Mouse (Mus musculus) megakaryocyte, embryonic 14.5 days (primary cell): ENCODE measurements around the gene Setd6. TPM values are rescaled to one million over a fixed set of nuclear protein-coding genes. Genes with fewer than 3 reads are reported as not detected.

Experiments
- H3K27me3 ChIP-seq: replicated peaks from 2 replicates; pipeline ENCODE3; 2012; ENCODE audit warnings: inconsistent platforms
- H3K36me3 ChIP-seq: replicated peaks from 2 replicates; pipeline ENCODE3; 2012; ENCODE audit warnings: low read length, inconsistent platforms, mixed read lengths
- H3K4me1 ChIP-seq: 2 replicates; pipeline ENCODE4 v1.6.1; 2012; ENCODE audit warnings: inconsistent platforms
- H3K4me3 ChIP-seq: replicated peaks from 2 replicates; pipeline ENCODE3; 2012; ENCODE audit warnings: moderate library complexity, mild to moderate bottlenecking, inconsistent platforms
- H3K9me3 ChIP-seq: 2 replicates; pipeline ENCODE4 v1.6.1; 2012; ENCODE audit warnings: inconsistent platforms
- FLI1 ChIP-seq: IDR thresholded peaks from 2 replicates; pipeline ENCODE4 v1.6.1; 2012; ENCODE audit warnings: low read length, inconsistent platforms, mixed read lengths
- GATA1 ChIP-seq: IDR thresholded peaks from 3 replicates; pipeline ENCODE4 v1.6.1; 2012; ENCODE audit warnings: mixed read lengths, low read length, inconsistent platforms, borderline replicate concordance
- polyA plus RNA-seq: library from polyadenylated mRNA; stranded (reverse); fragments of >175 nt; gene quantifications from 2 replicates; pipeline ENCODE4 v1.2.3, GENCODE M21; 2012; ENCODE audit warnings: low replicate concordance; ENCODE audit not compliant: insufficient read depth

The Setd6 gene
- polyA plus RNA-seq = 2.0 and 3.7 TPM in 2 replicates

DNA sequence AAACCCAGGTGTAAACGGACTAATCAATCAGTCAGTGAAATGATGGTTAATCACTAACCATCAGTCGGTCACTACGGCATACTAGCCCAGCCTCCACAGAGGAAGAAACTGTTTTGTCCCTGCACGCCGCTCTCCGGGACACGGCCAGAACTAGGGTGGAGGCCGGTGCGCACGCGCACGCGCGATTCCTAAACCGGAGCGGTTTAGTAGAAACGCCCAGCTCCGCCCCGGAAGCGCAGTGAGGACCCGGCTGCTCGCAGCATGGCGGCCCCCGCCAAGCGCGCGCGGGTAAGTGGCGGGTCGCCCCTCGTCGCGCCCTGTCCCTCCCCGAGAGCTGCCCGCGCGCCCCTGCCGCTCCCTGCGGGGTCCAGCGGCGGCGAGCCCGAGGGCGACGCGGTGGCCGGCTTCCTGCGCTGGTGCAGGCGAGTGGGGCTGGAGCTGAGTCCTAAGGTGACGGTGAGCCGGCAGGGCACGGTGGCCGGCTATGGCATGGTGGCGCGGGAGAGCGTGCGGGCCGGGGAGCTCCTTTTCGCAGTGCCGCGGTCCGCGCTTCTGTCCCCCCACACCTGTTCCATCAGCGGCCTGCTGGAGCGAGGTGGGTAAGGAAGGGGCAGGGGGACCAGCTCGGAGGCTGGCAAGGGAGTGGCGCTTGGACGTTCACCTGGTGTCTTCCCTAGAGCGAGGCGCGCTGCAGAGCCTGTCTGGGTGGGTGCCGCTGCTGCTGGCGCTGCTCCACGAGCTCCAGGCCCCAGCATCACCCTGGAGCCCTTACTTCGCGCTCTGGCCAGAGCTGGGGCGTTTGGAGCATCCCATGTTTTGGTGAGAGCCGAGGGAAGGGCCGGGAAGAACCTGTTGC, at the start of gene Setd6:
TSS of gene Setd6 (plus strand) at position 206 of the 856 bp plus-strand sequence.
- H3K4me3 ChIP-seq = peak within 1 kb of the TSS; percentile 97
- H3K27me3 ChIP-seq = no peaks in the 10 kb centered on the region
- peaks cover 64% of the 10 kb centered on the region for H3K4me1 ChIP-seq
- TF ChIP-seq GATA1 (no peak), FLI1 (no peak)
- H3K9me3 ChIP-seq = no peaks in the 10 kb centered on the region
- peaks cover 64% of the 10 kb centered on the region for H3K36me3 ChIP-seq

DNA sequence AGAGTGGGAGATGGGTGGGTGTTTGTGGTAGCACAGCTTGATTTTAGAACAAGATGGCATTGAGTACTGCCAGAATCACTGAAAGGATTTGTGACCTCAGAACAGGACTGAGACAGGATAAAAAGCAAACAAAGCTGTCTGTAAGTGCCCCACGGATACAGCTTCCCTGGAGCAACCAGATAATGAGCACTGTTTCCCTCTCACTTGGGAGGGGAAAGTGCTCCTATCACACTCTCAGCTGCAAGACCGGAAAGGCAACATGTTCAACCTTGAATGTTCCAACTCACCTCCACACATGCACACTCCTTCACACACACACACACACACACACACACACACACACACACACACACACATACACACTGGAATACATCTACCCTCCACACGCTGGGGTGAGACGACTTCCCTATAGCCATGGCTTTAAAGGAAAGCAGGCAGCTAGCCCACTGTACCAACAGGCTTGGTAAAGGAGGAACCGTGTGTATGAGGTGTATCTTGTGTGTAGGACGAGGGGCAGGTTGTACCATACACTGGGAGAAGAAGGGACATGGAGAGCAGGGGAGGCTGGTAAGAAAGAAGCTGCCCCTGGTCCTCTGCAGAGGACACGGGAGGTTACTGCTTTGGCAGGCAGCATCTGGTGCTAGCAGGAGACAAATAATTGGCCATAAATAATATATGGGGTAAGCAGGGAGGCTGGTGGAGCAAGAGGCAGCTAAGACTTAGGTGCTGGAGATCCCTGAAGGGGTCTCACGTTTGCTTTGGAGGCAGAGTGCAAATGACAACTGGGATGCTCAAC, 47.3 kb upstream of the Setd6 start:
- H3K4me1 ChIP-seq = peaks cover 6% of the 10 kb centered on the region
- TF ChIP-seq FLI1 (no peak), GATA1 (no peak)
- peaks cover 57% of the 10 kb centered on the region for H3K27me3 ChIP-seq
- peaks cover 7% of the 10 kb centered on the region for H3K9me3 ChIP-seq
- no peak overlapping the region for H3K4me3 ChIP-seq
- H3K36me3 ChIP-seq = no peaks in the 10 kb centered on the region

DNA sequence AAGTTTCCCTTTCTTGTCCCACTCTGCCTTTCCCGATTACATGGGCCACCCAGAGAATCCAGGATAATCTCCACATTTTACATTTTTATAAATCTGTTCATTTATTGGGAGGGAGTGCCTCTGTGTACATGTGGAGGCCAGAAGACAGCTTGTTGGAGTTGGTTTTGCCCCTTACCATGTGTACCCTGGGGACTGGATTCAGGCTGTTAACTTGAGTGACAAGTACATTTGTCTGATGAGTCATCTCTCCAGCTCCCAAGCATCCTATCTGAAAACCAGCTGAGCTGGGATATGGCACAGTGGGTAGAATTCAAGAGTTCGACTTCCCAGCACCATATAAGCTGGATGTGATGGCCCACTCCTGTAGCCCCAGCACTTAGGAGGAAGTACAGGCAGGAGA, 45.7 kb upstream of the Setd6 start:
- Histone ChIP-seq H3K27me3 (peaks cover 66% of the 10 kb centered on the region), H3K4me1 (peaks cover 4% of the 10 kb centered on the region; the same call in 1 of the 2 replicates), H3K36me3 (no peaks in the 10 kb centered on the region), H3K4me3 (no peak overlapping the region), H3K9me3 (peaks cover 7% of the 10 kb centered on the region)
- TF ChIP-seq FLI1 (no peak), GATA1 (no peak)

DNA sequence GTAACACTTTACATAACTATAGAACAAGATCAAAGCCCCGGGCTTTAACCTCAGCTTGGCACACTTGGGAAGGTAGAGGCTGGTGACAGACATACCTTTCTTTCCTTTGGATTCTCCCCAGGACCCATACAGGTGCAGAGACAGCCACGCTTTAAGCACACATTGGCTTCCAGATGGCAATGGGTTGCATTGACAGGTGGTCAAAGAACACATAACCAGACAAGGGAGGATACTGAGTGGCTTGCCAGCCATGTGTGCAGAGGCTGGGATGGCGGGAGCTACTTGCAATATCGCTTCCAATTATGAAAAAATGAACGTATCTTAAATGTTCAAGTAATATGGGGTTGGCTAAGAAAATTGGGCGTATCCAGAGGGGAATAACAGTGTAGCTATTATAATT, 43.8 kb upstream of the Setd6 start:
- no peak overlapping the region for H3K4me3 ChIP-seq
- peaks cover 4% of the 10 kb centered on the region; the same call in 1 of the 2 replicates for H3K4me1 ChIP-seq
- H3K27me3 ChIP-seq = peaks cover 81% of the 10 kb centered on the region
- no peak for TF ChIP-seq FLI1
- no peak for TF ChIP-seq GATA1
- H3K36me3 ChIP-seq = no peaks in the 10 kb centered on the region
- H3K9me3 ChIP-seq = peaks cover 2% of the 10 kb centered on the region; the same call in 1 of the 2 replicates

DNA sequence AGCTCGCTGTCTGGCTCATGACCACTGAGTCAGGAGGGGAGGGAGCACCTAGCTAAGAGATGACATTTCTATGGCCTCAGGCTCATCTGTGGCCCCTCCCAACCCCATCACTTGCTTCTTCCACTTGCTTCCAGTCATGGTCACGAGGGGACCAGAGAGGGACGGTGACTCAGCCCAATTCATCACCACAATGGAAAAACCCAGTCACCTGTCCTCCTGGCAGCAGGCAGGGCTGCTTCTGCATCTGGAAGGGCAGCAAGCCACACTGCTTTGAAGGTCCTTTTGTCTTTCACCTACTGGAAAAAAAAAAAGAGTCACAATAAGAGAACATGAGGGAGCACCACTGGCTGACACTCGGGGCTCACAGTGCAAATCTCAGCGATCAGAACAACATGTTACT, 42.9 kb upstream of the Setd6 start:
- Histone ChIP-seq H3K4me3 (no peak overlapping the region), H3K36me3 (no peaks in the 10 kb centered on the region), H3K9me3 (no peaks in the 10 kb centered on the region), H3K4me1 (peaks cover 10% of the 10 kb centered on the region), H3K27me3 (peaks cover 86% of the 10 kb centered on the region)
- no peak for TF ChIP-seq GATA1
- TF ChIP-seq FLI1 = no peak

DNA sequence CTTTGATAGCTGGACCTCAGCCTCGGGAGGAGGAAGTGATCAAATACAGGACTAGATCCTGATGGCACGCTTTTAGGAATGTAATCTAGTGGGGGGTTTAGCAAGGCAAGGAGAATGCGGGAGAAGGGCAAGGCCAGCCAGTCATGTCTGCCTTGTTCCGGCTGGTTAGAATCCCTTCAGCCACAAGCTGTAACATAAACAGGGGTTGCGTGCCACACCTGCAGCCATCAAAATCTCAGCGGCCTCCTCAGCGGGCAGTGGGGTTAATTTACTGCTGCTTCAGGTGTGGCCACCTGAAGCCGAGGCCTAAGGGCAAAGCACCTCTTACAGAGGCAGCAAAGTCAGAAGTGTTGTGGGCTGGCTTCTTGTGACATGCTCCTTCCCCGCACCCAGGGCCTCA, 39.0 kb upstream of the Setd6 start, which contains the start of gene Ndrg4:
TSS of gene Ndrg4 (plus strand) at position 350 of the 400 bp plus-strand sequence.
- peak within 1 kb of the TSS; percentile 86 for H3K4me3 ChIP-seq
- peaks cover 13% of the 10 kb centered on the region for H3K4me1 ChIP-seq
- H3K9me3 ChIP-seq = no peaks in the 10 kb centered on the region
- H3K36me3 ChIP-seq = no peaks in the 10 kb centered on the region
- H3K27me3 ChIP-seq = peaks cover 97% of the 10 kb centered on the region
- TF ChIP-seq FLI1 (no peak), GATA1 (no peak)

DNA sequence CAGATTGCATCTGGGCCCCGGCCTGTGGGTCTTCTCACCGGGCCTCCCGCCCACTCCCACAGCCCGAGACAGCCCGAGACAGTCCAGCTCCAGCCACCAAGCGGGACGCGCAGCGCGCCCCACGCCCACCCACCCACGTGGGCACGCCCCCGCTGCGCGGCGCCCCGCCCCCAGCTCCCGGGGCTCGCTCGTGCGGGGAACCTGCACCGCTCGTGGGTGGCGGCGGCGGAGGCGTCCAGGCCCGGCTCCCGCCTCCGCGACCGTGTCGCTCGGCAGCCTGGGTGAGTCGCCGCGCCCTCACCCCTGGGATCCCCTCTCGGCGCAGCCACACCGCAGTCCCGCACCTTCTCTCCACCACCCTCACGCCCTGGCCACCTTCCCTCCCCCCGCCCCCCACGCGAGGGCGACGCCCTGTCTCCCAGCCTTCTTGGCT, 38.1 kb upstream of the Setd6 start:
- peaks cover 13% of the 10 kb centered on the region for H3K4me1 ChIP-seq
- peaks cover 97% of the 10 kb centered on the region for H3K27me3 ChIP-seq
- H3K9me3 ChIP-seq = no peaks in the 10 kb centered on the region
- H3K36me3 ChIP-seq = no peaks in the 10 kb centered on the region
- TF ChIP-seq GATA1 (no peak), FLI1 (no peak)
- peak overlapping the region; percentile 86 for H3K4me3 ChIP-seq

DNA sequence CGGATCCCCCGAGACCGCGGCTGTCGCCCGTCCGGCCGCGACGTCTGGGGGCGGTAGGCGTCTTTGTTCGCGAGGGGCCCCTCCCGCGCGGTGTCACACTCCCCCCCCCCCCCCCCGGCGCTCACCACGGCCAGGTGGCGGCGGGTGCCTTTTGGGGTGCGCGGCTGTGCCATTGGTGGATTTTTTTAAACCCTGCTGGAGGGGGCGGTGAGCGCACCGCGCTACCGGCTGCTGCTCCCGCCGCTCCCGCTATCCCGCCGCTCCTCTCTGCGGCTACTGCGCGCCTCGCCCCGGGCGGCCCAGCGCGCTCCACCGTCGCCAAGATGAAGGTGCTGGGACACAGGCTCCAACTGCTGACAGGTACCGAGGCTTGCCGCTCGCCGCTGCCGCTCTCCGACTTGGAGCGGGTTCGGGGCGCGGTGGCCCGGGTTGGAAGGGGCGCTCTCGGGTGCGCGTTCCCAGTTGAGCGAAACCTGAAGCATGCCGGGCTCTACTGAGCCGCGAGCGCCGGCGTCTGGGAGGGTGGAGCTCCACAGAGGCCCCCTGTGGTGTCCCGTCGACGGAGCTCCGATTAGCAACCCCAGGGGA, 37.6 kb upstream of the Setd6 start:
- Histone ChIP-seq H3K36me3 (no peaks in the 10 kb centered on the region), H3K27me3 (peaks cover 97% of the 10 kb centered on the region), H3K4me1 (peaks cover 13% of the 10 kb centered on the region), H3K4me3 (peak overlapping the region; percentile 86), H3K9me3 (no peaks in the 10 kb centered on the region)
- TF ChIP-seq FLI1 (no peak), GATA1 (no peak)

DNA sequence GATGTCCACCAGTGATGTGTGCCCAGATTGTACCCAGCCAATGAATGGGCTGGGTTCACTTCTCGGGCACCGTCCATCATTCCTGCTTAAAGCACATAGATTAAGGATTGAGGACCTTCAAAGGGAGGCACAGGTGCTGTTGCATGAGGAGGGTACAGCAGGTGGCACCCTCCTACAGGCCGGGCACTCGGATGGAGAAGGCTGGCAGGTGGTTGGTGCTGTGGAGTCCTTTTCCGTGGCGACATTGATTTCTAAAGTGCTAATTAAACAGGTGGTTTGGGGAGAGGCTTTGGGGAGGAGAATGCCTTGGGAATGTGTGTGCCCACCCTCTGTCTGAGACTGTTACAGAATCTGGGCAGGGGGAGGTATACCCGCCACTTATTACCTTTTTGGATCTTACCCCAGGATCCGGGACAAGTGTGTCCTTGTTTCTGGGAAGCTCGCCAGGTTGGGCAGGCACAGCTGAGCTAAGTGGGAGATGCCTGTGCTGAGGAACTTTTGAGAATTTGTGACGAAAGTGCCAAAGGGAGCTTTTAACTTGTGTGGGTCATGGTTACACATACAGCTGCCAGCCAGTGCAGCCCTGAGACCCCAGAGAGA, 27.5 kb upstream of the Setd6 start:
- Histone ChIP-seq H3K4me3 (no peak overlapping the region), H3K27me3 (peaks cover 89% of the 10 kb centered on the region), H3K36me3 (no peaks in the 10 kb centered on the region), H3K9me3 (no peaks in the 10 kb centered on the region), H3K4me1 (peaks cover 8% of the 10 kb centered on the region; the same call in 1 of the 2 replicates)
- TF ChIP-seq FLI1 (no peak), GATA1 (no peak)
